Mouse (Mus musculus): ENCODE data around the gene Mecp2.

GRCm38 (mm10) chrX:74084276-74084837 is 50.8 kb downstream of the Mecp2 start:
- TF ChIP-seq CTCF (IDR thresholded peaks at IDR 0.05; ENCODE audit: borderline replicate concordance, extremely low read depth, insufficient read depth, insufficient read length): no peak
- no peak for TF ChIP-seq POLR2A (IDR thresholded peaks at IDR 0.05; ENCODE audit: borderline replicate concordance, extremely low read depth, insufficient read depth, insufficient read length, poor library complexity, severe bottlenecking)

Data from brain, embryonic 14.5 days (tissue).